Mouse (Mus musculus): ENCODE data around the gene Gm28041. TPM values are rescaled to one million over a fixed set of nuclear protein-coding genes. Genes with fewer than 3 reads are reported as not detected.

The Gm28041 gene
- total RNA-seq, 2 experiments from 2014 or later: 1.3 to 2.1 TPM

Other genes starting within 250 kb of the Gm28041 start
- 1 to 10 TPM; 7.9 TPM for gene Rsl1, start 202.6 kb downstream of the Gm28041 start, total RNA-seq (2021)
- gene Zfp455, start 181.2 kb downstream of the Gm28041 start, total RNA-seq (2021): 1 to 10 TPM; 1.6 to 1.8 TPM
- gene Zfp458, start 97.3 kb downstream of the Gm28041 start, total RNA-seq (2021): 1 to 10 TPM; 2.2 to 3.3 TPM
- gene Zfp457, start 69.2 kb downstream of the Gm28041 start, total RNA-seq (2021): 1 to 10 TPM; 1.7 to 2.5 TPM
- 1 to 10 TPM; 4.8 to 4.9 TPM for gene Zfp595, start 43.2 kb downstream of the Gm28041 start, total RNA-seq (2021)
- 1 to 10 TPM; 1.8 to 1.9 TPM for gene Gm28044, start 15.2 kb downstream of the Gm28041 start, total RNA-seq (2021)
- gene Zfp953, start 15.1 kb downstream of the Gm28041 start, total RNA-seq (2021): 1 to 10 TPM; 1.7 to 2.6 TPM
- 1 to 10 TPM; 1.2 TPM for gene Zfp456, start 77 bp upstream of the Gm28041 start, total RNA-seq (2021)
- gene Zfp429, start 24.1 kb upstream of the Gm28041 start, total RNA-seq (2021): 1 to 10 TPM; 4.0 to 4.3 TPM
- gene Zfp459, start 45.7 kb upstream of the Gm28041 start, total RNA-seq (2021): 1 to 10 TPM in 1 of 2 experiments, under 1 TPM in 1; 0.99 to 1.5 TPM
- 10 to 100 TPM; 16.0 to 20.6 TPM for gene Zfp874a, start 75.9 kb upstream of the Gm28041 start, total RNA-seq (2021)
- 10 to 100 TPM; 18.0 to 22.0 TPM for gene Zfp874b, start 108.5 kb upstream of the Gm28041 start, total RNA-seq (2021)
- 1 to 10 TPM; 7.5 to 7.9 TPM for gene Zfp58, start 124.8 kb upstream of the Gm28041 start, total RNA-seq (2021)
- under 1 TPM in 1 of 2 experiments, not detected in 1; 0.60 TPM for gene Gm26965, start 150.4 kb upstream of the Gm28041 start, total RNA-seq (2021)
- 10 to 100 TPM; 19.0 to 20.1 TPM for gene Zfp87, start 150.4 kb upstream of the Gm28041 start, total RNA-seq (2021)
- gene Zfp748, start 178.1 kb upstream of the Gm28041 start, total RNA-seq (2021): 1 to 10 TPM; 8.2 to 8.8 TPM
- 1 to 10 TPM; 6.7 to 7.0 TPM for gene Zfp729b, start 234.0 kb upstream of the Gm28041 start, total RNA-seq (2021)

All from adrenal gland, adult 18-20 months (tissue).